Mouse (Mus musculus) MEL (cell line): ENCODE measurements around the gene 4930558K02Rik. TPM values are rescaled to one million over a fixed set of nuclear protein-coding genes. Genes with fewer than 3 reads are reported as not detected.

Source experiments
- DNase-seq: peaks from one replicate; pipeline ENCODE4 v3.0.0; 2011; ENCODE audit warnings: low read depth, low spot score
- H3K27ac ChIP-seq: 2 replicates; pipeline ENCODE4 v1.5.1; 2012; ENCODE audit warnings: low read depth, mild to moderate bottlenecking, control low read depth, low read length, moderate library complexity; ENCODE audit not compliant: control insufficient read depth
- H3K27me3 ChIP-seq, 2 experiments: fragments of 150-350 bp in 1 of 2; sonication (generic) in 1 of 2; 2 replicates each; pipeline ENCODE4 v1.6.1; 2012; ENCODE audit warnings: low read length in 2 of 2, mild to moderate bottlenecking in 2 of 2, improper control_type of control experiment in 1 of 2, moderate library complexity in 1 of 2; ENCODE audit not compliant: insufficient read depth in 2 of 2, control insufficient read depth in 1 of 2
- H3K36me3 ChIP-seq, 2 experiments: 2 replicates each; pipeline ENCODE4 v1.6.1; 2012 to 2014; ENCODE audit warnings: low read length in 2 of 2, improper control_type of control experiment in 1 of 2, inconsistent platforms in 1 of 2, mild to moderate bottlenecking in 1 of 2; ENCODE audit not compliant: insufficient read depth in 2 of 2, control insufficient read depth in 1 of 2
- H3K4me1 ChIP-seq, 2 experiments: fragments of 150-350 bp in 1 of 2; sonication (generic) in 1 of 2; 2 replicates each; pipeline ENCODE4 v1.6.1; 2012; ENCODE audit warnings: low read length in 2 of 2, improper control_type of control experiment in 1 of 2, mild to moderate bottlenecking in 1 of 2; ENCODE audit not compliant: insufficient read depth in 2 of 2, control insufficient read depth in 1 of 2
- H3K4me3 ChIP-seq, 2 experiments: fragments of 150-350 bp in 1 of 2; sonication (generic) in 1 of 2; 2 replicates each; pipeline ENCODE4 v1.5.1; 2012; ENCODE audit warnings: low read depth in 2 of 2, low read length in 2 of 2, mild to moderate bottlenecking in 2 of 2, moderate library complexity in 2 of 2, control low read depth in 1 of 2, improper control_type of control experiment in 1 of 2; ENCODE audit not compliant: control insufficient read depth in 1 of 2, insufficient read depth in 1 of 2
- H3K79me2 ChIP-seq: 2 replicates; pipeline ENCODE4 v1.6.1; 2012; ENCODE audit warnings: mild to moderate bottlenecking, low read length, moderate library complexity; ENCODE audit not compliant: control insufficient read depth, poor library complexity, insufficient read depth
- H3K9ac ChIP-seq: 2 replicates; pipeline ENCODE4 v1.6.1; 2012; ENCODE audit warnings: low read depth, mild to moderate bottlenecking, control low read depth, low read length, moderate library complexity; ENCODE audit not compliant: control insufficient read depth, poor library complexity, severe bottlenecking
- H3K9me3 ChIP-seq: fragments of 150-350 bp; sonication (generic); replicated peaks from 2 replicates; pipeline ENCODE4 v1.6.1; 2012; ENCODE audit warnings: mild to moderate bottlenecking, low read length, improper control_type of control experiment, moderate library complexity; ENCODE audit not compliant: insufficient read depth
- BHLHE40 ChIP-seq: IDR thresholded peaks from 2 replicates; pipeline ENCODE4 v1.6.1; 2012; ENCODE audit warnings: low read depth, mild to moderate bottlenecking, inconsistent platforms, low read length, improper control_type of control experiment, borderline replicate concordance
- CHD2 ChIP-seq: IDR thresholded peaks from 2 replicates; pipeline ENCODE4 v1.6.1; 2011; ENCODE audit warnings: low read length, improper control_type of control experiment
- CTCF ChIP-seq, 3 experiments: IDR thresholded peaks in 2 of 3; conservative IDR thresholded peaks in 1 of 3; 2 replicates each; pipeline ENCODE4 v1.5.1; 2011 to 2012; ENCODE audit warnings: low read length in 3 of 3, low read depth in 2 of 3, mild to moderate bottlenecking in 2 of 3, improper control_type of control experiment in 1 of 3, inconsistent platforms in 1 of 3, mixed read lengths in 1 of 3, moderate library complexity in 1 of 3; ENCODE audit not compliant: control insufficient read depth in 1 of 3, insufficient read depth in 1 of 3, poor library complexity in 1 of 3, severe bottlenecking in 1 of 3
- ELF1 ChIP-seq: IDR thresholded peaks from 2 replicates; pipeline ENCODE4 v1.6.1; 2014; ENCODE audit warnings: low read depth, mild to moderate bottlenecking, inconsistent platforms, low read length, improper control_type of control experiment, moderate library complexity
- EP300 ChIP-seq, 2 experiments: IDR thresholded peaks; 2 replicates each; pipeline ENCODE4 v1.6.1; 2011; ENCODE audit warnings: improper control_type of control experiment in 2 of 2, low read length in 2 of 2, low read depth in 1 of 2, mild to moderate bottlenecking in 1 of 2
- ETS1 ChIP-seq: IDR thresholded peaks from 2 replicates; pipeline ENCODE4 v1.6.1; 2012; ENCODE audit warnings: low read depth, mild to moderate bottlenecking, inconsistent platforms, low read length, improper control_type of control experiment, moderate library complexity
- GATA1 ChIP-seq: IDR thresholded peaks from 2 replicates; pipeline ENCODE4 v1.6.1; 2011; ENCODE audit warnings: low read depth, low read length, improper control_type of control experiment
- MAFK ChIP-seq: IDR thresholded peaks from 2 replicates; pipeline ENCODE4 v1.6.1; 2011; ENCODE audit warnings: low read depth, mild to moderate bottlenecking, low read length, improper control_type of control experiment, borderline replicate concordance
- MAX ChIP-seq: IDR thresholded peaks from 2 replicates; pipeline ENCODE4 v1.6.1; 2011; ENCODE audit warnings: low read length, improper control_type of control experiment
- MAZ ChIP-seq: IDR thresholded peaks from 2 replicates; pipeline ENCODE4 v1.6.1; 2012; ENCODE audit warnings: low read depth, mild to moderate bottlenecking, inconsistent platforms, low read length, improper control_type of control experiment
- MXI1 ChIP-seq: IDR thresholded peaks from 2 replicates; pipeline ENCODE4 v1.6.1; 2011; ENCODE audit warnings: mild to moderate bottlenecking, low read depth, low read length, improper control_type of control experiment
- MYC ChIP-seq: IDR thresholded peaks from 2 replicates; pipeline ENCODE4 v1.6.1; 2011; ENCODE audit warnings: low read depth, mild to moderate bottlenecking, low read length, improper control_type of control experiment, moderate library complexity
- NRF1 ChIP-seq: IDR thresholded peaks from 2 replicates; pipeline ENCODE4 v1.6.1; 2014; ENCODE audit warnings: low read depth, mild to moderate bottlenecking, inconsistent platforms, low read length, improper control_type of control experiment, moderate library complexity; ENCODE audit not compliant: poor library complexity, insufficient read depth, severe bottlenecking
- POLR2A ChIP-seq, 2 experiments: IDR thresholded peaks; 2 replicates each; pipeline ENCODE4 v1.6.1; 2011 to 2012; ENCODE audit warnings: low read length in 2 of 2, mild to moderate bottlenecking in 2 of 2, control low read depth in 1 of 2, improper control_type of control experiment in 1 of 2, low read depth in 1 of 2, moderate library complexity in 1 of 2; ENCODE audit not compliant: control insufficient read depth in 1 of 2, insufficient read depth in 1 of 2, poor library complexity in 1 of 2
- POLR2AphosphoS5 ChIP-seq: IDR thresholded peaks from 2 replicates; pipeline ENCODE4 v1.6.1; 2012; ENCODE audit warnings: low read depth, borderline replicate concordance, mild to moderate bottlenecking, inconsistent platforms, low read length, moderate library complexity, mixed read lengths
- RCOR1 ChIP-seq: IDR thresholded peaks from 2 replicates; pipeline ENCODE4 v1.6.1; 2012; ENCODE audit warnings: low read depth, mild to moderate bottlenecking, inconsistent platforms, low read length, improper control_type of control experiment
- SIN3A ChIP-seq: IDR thresholded peaks from 2 replicates; pipeline ENCODE4 v1.6.1; 2012; ENCODE audit warnings: low read length, improper control_type of control experiment, inconsistent platforms
- TAL1 ChIP-seq: IDR thresholded peaks from 2 replicates; pipeline ENCODE4 v1.6.1; 2012; ENCODE audit warnings: mild to moderate bottlenecking, inconsistent platforms, low read length, moderate library complexity, mixed read lengths
- TBP ChIP-seq: IDR thresholded peaks from 2 replicates; pipeline ENCODE4 v1.8.0; 2011; ENCODE audit warnings: low read depth, low read length, improper control_type of control experiment
- TCF12 ChIP-seq: IDR thresholded peaks from 2 replicates; pipeline ENCODE4 v1.6.1; 2014; ENCODE audit warnings: low read depth, mild to moderate bottlenecking, inconsistent platforms, low read length, improper control_type of control experiment, moderate library complexity
- UBTF ChIP-seq: IDR thresholded peaks from 2 replicates; pipeline ENCODE4 v1.6.1; 2012; ENCODE audit warnings: low read depth, mild to moderate bottlenecking, inconsistent platforms, low read length, improper control_type of control experiment, moderate library complexity, borderline replicate concordance; ENCODE audit not compliant: insufficient read depth
- USF2 ChIP-seq, 2 experiments: IDR thresholded peaks; 2 replicates each; pipeline ENCODE4 v1.6.1; 2011 to 2012; ENCODE audit warnings: improper control_type of control experiment in 2 of 2, low read length in 2 of 2, borderline replicate concordance in 1 of 2, inconsistent platforms in 1 of 2, low read depth in 1 of 2, mild to moderate bottlenecking in 1 of 2; ENCODE audit not compliant: insufficient read depth in 1 of 2
- ZC3H11A ChIP-seq: IDR thresholded peaks from 2 replicates; pipeline ENCODE4 v1.6.1; 2012; ENCODE audit warnings: low read depth, mild to moderate bottlenecking, inconsistent platforms, low read length, improper control_type of control experiment
- ZKSCAN1 ChIP-seq: IDR thresholded peaks from 2 replicates; pipeline ENCODE4 v1.6.1; 2012; ENCODE audit warnings: low read depth, mild to moderate bottlenecking, inconsistent platforms, low read length, improper control_type of control experiment, moderate library complexity
- polyA plus RNA-seq, 2 experiments: library from polyadenylated mRNA; stranded (reverse) in 1 of 2; unstranded in 1 of 2; fragments of >175 nt in 1 of 2; fragments of >200 nt in 1 of 2; gene quantifications; 2 replicates each; pipeline versions ENCODE4 v1.2.1 to v1.2.4; 2012; ENCODE audit warnings: low replicate concordance in 2 of 2, low read depth in 1 of 2; ENCODE audit not compliant: insufficient read length in 2 of 2, insufficient read depth in 1 of 2, missing spikeins in 1 of 2
- total RNA-seq: library from RNA; depleted of rRNA; stranded (reverse); fragments of 300-350 nt; gene quantifications from 2 replicates; pipeline ENCODE4 v1.2.3, GENCODE M21; 2012

The 4930558K02Rik gene
- total and polyA plus RNA-seq, 3 experiments, result not detected

GRCm38 (mm10) chr1:161895014-161895413 is 84.4 kb downstream of the 4930558K02Rik start:
- no peak overlapping the region for H3K27ac ChIP-seq
- no peak for TF ChIP-seq CHD2
- TF ChIP-seq, all 39 proteins: peak for 0
- Histone ChIP-seq H3K4me1 (peaks cover 9 to 19% of the 10 kb centered on the region in 2 experiments; a peak in 3 of 4 replicates), H3K36me3 (peaks cover 0 to 17% of the 10 kb centered on the region in 2 experiments; a peak in 2 of 4 replicates), H3K9me3 (no peaks in the 10 kb centered on the region), H3K79me2 (no peaks in the 10 kb centered on the region), H3K9ac (no peak overlapping the region), H3K4me3 (no peak overlapping the region), H3K27me3 (no peaks in the 10 kb centered on the region; a peak in 1 of 4 replicates)
- DNase-seq, result no peak

GRCm38 (mm10) chr1:161894553-161894952 is 84.9 kb downstream of the 4930558K02Rik start:
- H3K27ac ChIP-seq, result peak overlapping the region; percentile 44; the same call in 1 of the 2 replicates
- no peaks in the 10 kb centered on the region for H3K79me2 ChIP-seq
- H3K4me3 ChIP-seq, result no peak overlapping the region
- TF ChIP-seq GATA1 (peak; percentile 97), TCF12 (peak; percentile 97), MYC (peak; percentile 84), POLR2AphosphoS5 (no peak), SIN3A (peak; percentile 78), TAL1 (peak; percentile 91), MXI1 (peak; percentile 68), EP300 (IDR thresholded peaks at IDR 0.05; ENCODE audit: low read depth in 1 of 2, low read length in 2 of 2) (peak; percentile 91 to 92), ETS1 (peak; percentile 95), RCOR1 (peak; percentile 82), BHLHE40 (peak; percentile 62; the same call in 1 of the 2 replicates), ZC3H11A (no peak), MAX (peak; percentile 57), TBP (no peak)
- no peaks in the 10 kb centered on the region for H3K9me3 ChIP-seq
- H3K36me3 ChIP-seq, result peaks cover 0 to 17% of the 10 kb centered on the region in 2 experiments; a peak in 2 of 4 replicates
- DNase-seq, result peak; percentile 87
- H3K9ac ChIP-seq, result no peak overlapping the region
- no peaks in the 10 kb centered on the region; a peak in 1 of 4 replicates for H3K27me3 ChIP-seq
- peaks cover 9 to 19% of the 10 kb centered on the region in 2 experiments; a peak in 3 of 4 replicates for H3K4me1 ChIP-seq

GRCm38 (mm10) chr1:161894126-161894525 is 85.3 kb downstream of the 4930558K02Rik start:
- H3K27me3 ChIP-seq, result no peaks in the 10 kb centered on the region; a peak in 1 of 4 replicates
- H3K4me3 ChIP-seq, result no peak overlapping the region
- TF ChIP-seq TAL1, result no peak
- TF ChIP-seq ZKSCAN1, result no peak
- no peak for TF ChIP-seq TBP
- TF ChIP-seq POLR2A (IDR thresholded peaks at IDR 0.05; ENCODE audit: control insufficient read depth in 1 of 2, insufficient read depth in 1 of 2, low read depth in 1 of 2, low read length in 2 of 2, poor library complexity in 1 of 2), result no peak
- no peak for TF ChIP-seq MAZ
- no peak for TF ChIP-seq ELF1
- no peak for TF ChIP-seq ZC3H11A
- TF ChIP-seq MAFK, result no peak
- TF ChIP-seq NRF1, result no peak
- TF ChIP-seq MYC, result no peak
- no peak for TF ChIP-seq USF2 (IDR thresholded peaks at IDR 0.05; ENCODE audit: borderline replicate concordance in 1 of 2, insufficient read depth in 1 of 2, low read depth in 1 of 2, low read length in 2 of 2)
- TF ChIP-seq MXI1, result no peak
- TF ChIP-seq CTCF (IDR thresholded peaks at IDR 0.05 in 2 of 3, conservative IDR thresholded peaks at IDR 0.05 in 1 of 3; ENCODE audit: control insufficient read depth in 1 of 3, insufficient read depth in 1 of 3, low read depth in 2 of 3, low read length in 3 of 3, poor library complexity in 1 of 3, severe bottlenecking in 1 of 3), result no peak
- no peak for TF ChIP-seq UBTF
- no peak for TF ChIP-seq GATA1
- TF ChIP-seq TCF12, result no peak
- DNase-seq, result no peak
- H3K27ac ChIP-seq, result peak overlapping the region; percentile 44
- H3K9me3 ChIP-seq, result no peaks in the 10 kb centered on the region
- no peaks in the 10 kb centered on the region for H3K79me2 ChIP-seq
- no peak overlapping the region for H3K9ac ChIP-seq
- peaks cover 0 to 17% of the 10 kb centered on the region in 2 experiments; a peak in 2 of 4 replicates for H3K36me3 ChIP-seq
- H3K4me1 ChIP-seq, result peaks cover 9 to 19% of the 10 kb centered on the region in 2 experiments; a peak in 3 of 4 replicates
